Mouse (Mus musculus): ENCODE measurements around the gene Nrarp. TPM values are rescaled to one million over a fixed set of nuclear protein-coding genes. Genes with fewer than 3 reads are reported as not detected.

The Nrarp gene
- polyA plus RNA-seq, 1 experiment from 2014 or later = 1.3 TPM

GRCm38 (mm10) chr2:25196172-25196954 lies 15.8 kb downstream of the Nrarp start, which contains the start of gene Tor4a:
Tor4a (minus strand) TSS chr2:25196886.
- peaks cover 12% of the 10 kb centered on the region for H3K36me3 ChIP-seq (ENCODE audit: control insufficient read depth, insufficient read depth)
- peak within 1 kb of the TSS; percentile 71 for H3K4me2 ChIP-seq (ENCODE audit: low read depth, low read length)
- 2% methylated on average over 8 of the region's 8 CpGs for WGBS (ENCODE audit: insufficient replicate concordance)
- H3K4me3 ChIP-seq (ENCODE audit: low read depth, low read length) = peak within 1 kb of the TSS; percentile 54
- ATAC-seq (ENCODE audit: low read depth) = peak; percentile 54
- H3K27ac ChIP-seq (ENCODE audit: low read length) = peak within 1 kb of the TSS; percentile 79
- peaks cover 40% of the 10 kb centered on the region for H3K4me1 ChIP-seq (ENCODE audit: control insufficient read depth, low read depth, low read length)
- H3K27me3 ChIP-seq (ENCODE audit: control insufficient read depth, insufficient read depth, low read depth, low read length) = no peaks in the 10 kb centered on the region
- H3K9me3 ChIP-seq (replicated peaks; ENCODE audit: control insufficient read depth, low read length) = no peaks in the 10 kb centered on the region
- peak within 1 kb of the TSS; percentile 61 for H3K9ac ChIP-seq (ENCODE audit: low read depth, low read length)

- no peak for ATAC-seq (ENCODE audit: low read depth)
- 15% methylated on average over 2 of the region's 2 CpGs for WGBS (ENCODE audit: insufficient replicate concordance)
- Histone ChIP-seq H3K4me2 (ENCODE audit: low read depth, low read length) (peak overlapping the region; percentile 71; the same call in 1 of the 2 replicates), H3K4me3 (ENCODE audit: low read depth, low read length) (peak overlapping the region; percentile 54; the same call in 1 of the 2 replicates), H3K9me3 (replicated peaks; ENCODE audit: control insufficient read depth, low read length) (no peaks in the 10 kb centered on the region), H3K9ac (ENCODE audit: low read depth, low read length) (no peak overlapping the region; the same call in 1 of the 2 replicates), H3K36me3 (ENCODE audit: control insufficient read depth, insufficient read depth) (peaks cover 13% of the 10 kb centered on the region), H3K4me1 (ENCODE audit: control insufficient read depth, low read depth, low read length) (peaks cover 40% of the 10 kb centered on the region), H3K27ac (ENCODE audit: low read length) (peak overlapping the region; percentile 79), H3K27me3 (ENCODE audit: control insufficient read depth, insufficient read depth, low read depth, low read length) (no peaks in the 10 kb centered on the region)
Measured at GRCm38 (mm10) chr2:25197191-25197590, 16.6 kb downstream of the Nrarp start.

GRCm38 (mm10) chr2:25197946-25198345 lies 17.4 kb downstream of the Nrarp start:
- no peaks in the 10 kb centered on the region for H3K9me3 ChIP-seq (replicated peaks; ENCODE audit: control insufficient read depth, low read length)
- ATAC-seq (ENCODE audit: low read depth) = no peak
- no peak overlapping the region for H3K4me2 ChIP-seq (ENCODE audit: low read depth, low read length)
- H3K9ac ChIP-seq (ENCODE audit: low read depth, low read length) = no peak overlapping the region
- H3K4me3 ChIP-seq (ENCODE audit: low read depth, low read length) = no peak overlapping the region
- H3K27me3 ChIP-seq (ENCODE audit: control insufficient read depth, insufficient read depth, low read depth, low read length) = no peaks in the 10 kb centered on the region
- peaks cover 39% of the 10 kb centered on the region for H3K4me1 ChIP-seq (ENCODE audit: control insufficient read depth, low read depth, low read length)
- H3K36me3 ChIP-seq (ENCODE audit: control insufficient read depth, insufficient read depth) = peaks cover 20% of the 10 kb centered on the region
- no peak overlapping the region for H3K27ac ChIP-seq (ENCODE audit: low read length)

GRCm38 (mm10) chr2:25200631-25201030 lies 20.1 kb downstream of the Nrarp start:
- Histone ChIP-seq H3K36me3 (ENCODE audit: control insufficient read depth, insufficient read depth) (peaks cover 40% of the 10 kb centered on the region), H3K9me3 (replicated peaks; ENCODE audit: control insufficient read depth, low read length) (no peaks in the 10 kb centered on the region), H3K9ac (ENCODE audit: low read depth, low read length) (no peak overlapping the region), H3K4me2 (ENCODE audit: low read depth, low read length) (no peak overlapping the region), H3K27ac (ENCODE audit: low read length) (no peak overlapping the region), H3K27me3 (ENCODE audit: control insufficient read depth, insufficient read depth, low read depth, low read length) (no peaks in the 10 kb centered on the region), H3K4me1 (ENCODE audit: control insufficient read depth, low read depth, low read length) (peaks cover 15% of the 10 kb centered on the region), H3K4me3 (ENCODE audit: low read depth, low read length) (no peak overlapping the region)
- ATAC-seq (ENCODE audit: low read depth) = no peak
- WGBS (ENCODE audit: insufficient replicate concordance) = 73% methylated on average over 2 of the region's 2 CpGs

- 62% methylated on average over 4 of the region's 4 CpGs for WGBS (ENCODE audit: insufficient replicate concordance)
- no peaks in the 10 kb centered on the region for H3K4me1 ChIP-seq (ENCODE audit: control insufficient read depth, low read depth, low read length)
- H3K36me3 ChIP-seq (ENCODE audit: control insufficient read depth, insufficient read depth) = peaks cover 47% of the 10 kb centered on the region
- H3K4me3 ChIP-seq (ENCODE audit: low read depth, low read length) = no peak overlapping the region
- H3K9ac ChIP-seq (ENCODE audit: low read depth, low read length) = no peak overlapping the region
- peak; percentile 48; the same call in 1 of the 2 replicates for ATAC-seq (ENCODE audit: low read depth)
- no peaks in the 10 kb centered on the region for H3K9me3 ChIP-seq (replicated peaks; ENCODE audit: control insufficient read depth, low read length)
- no peak overlapping the region for H3K27ac ChIP-seq (ENCODE audit: low read length)
- H3K27me3 ChIP-seq (ENCODE audit: control insufficient read depth, insufficient read depth, low read depth, low read length) = no peaks in the 10 kb centered on the region
- H3K4me2 ChIP-seq (ENCODE audit: low read depth, low read length) = no peak overlapping the region
Measured at GRCm38 (mm10) chr2:25203631-25204214, 23.2 kb downstream of the Nrarp start.

- H3K9me3 ChIP-seq (replicated peaks; ENCODE audit: control insufficient read depth, low read length) = no peaks in the 10 kb centered on the region
- H3K36me3 ChIP-seq (ENCODE audit: control insufficient read depth, insufficient read depth) = peaks cover 32% of the 10 kb centered on the region
- no peak overlapping the region for H3K9ac ChIP-seq (ENCODE audit: low read depth, low read length)
- no peak overlapping the region for H3K4me2 ChIP-seq (ENCODE audit: low read depth, low read length)
- H3K27ac ChIP-seq (ENCODE audit: low read length) = no peak overlapping the region
- H3K4me3 ChIP-seq (ENCODE audit: low read depth, low read length) = no peak overlapping the region
- WGBS (ENCODE audit: insufficient replicate concordance) = 73% methylated on average over 1 of the region's 1 CpGs
- no peaks in the 10 kb centered on the region for H3K27me3 ChIP-seq (ENCODE audit: control insufficient read depth, insufficient read depth, low read depth, low read length)
- H3K4me1 ChIP-seq (ENCODE audit: control insufficient read depth, low read depth, low read length) = peaks cover 18% of the 10 kb centered on the region
- no peak for ATAC-seq (ENCODE audit: low read depth)
Measured at GRCm38 (mm10) chr2:25207593-25207992, 27.0 kb downstream of the Nrarp start.

GRCm38 (mm10) chr2:25210686-25211085 lies 30.1 kb downstream of the Nrarp start:
- Histone ChIP-seq H3K9me3 (replicated peaks; ENCODE audit: control insufficient read depth, low read length) (no peaks in the 10 kb centered on the region), H3K27me3 (ENCODE audit: control insufficient read depth, insufficient read depth, low read depth, low read length) (no peaks in the 10 kb centered on the region), H3K4me3 (ENCODE audit: low read depth, low read length) (peak overlapping the region; percentile 83), H3K36me3 (ENCODE audit: control insufficient read depth, insufficient read depth) (peaks cover 9% of the 10 kb centered on the region), H3K4me1 (ENCODE audit: control insufficient read depth, low read depth, low read length) (peaks cover 18% of the 10 kb centered on the region), H3K27ac (ENCODE audit: low read length) (peak overlapping the region; percentile 82), H3K9ac (ENCODE audit: low read depth, low read length) (peak overlapping the region; percentile 94), H3K4me2 (ENCODE audit: low read depth, low read length) (peak overlapping the region; percentile 88)
- peak; percentile 17 for ATAC-seq (ENCODE audit: low read depth)
- 0% methylated on average over 24 of the region's 24 CpGs for WGBS (ENCODE audit: insufficient replicate concordance)

- ATAC-seq (ENCODE audit: low read depth) = peak; percentile 94
- peak within 1 kb of the TSS; percentile 82 for H3K27ac ChIP-seq (ENCODE audit: low read length)
- peak within 1 kb of the TSS; percentile 83 for H3K4me3 ChIP-seq (ENCODE audit: low read depth, low read length)
- peaks cover 18% of the 10 kb centered on the region for H3K4me1 ChIP-seq (ENCODE audit: control insufficient read depth, low read depth, low read length)
- peak within 1 kb of the TSS; percentile 94 for H3K9ac ChIP-seq (ENCODE audit: low read depth, low read length)
- peak within 1 kb of the TSS; percentile 88 for H3K4me2 ChIP-seq (ENCODE audit: low read depth, low read length)
- H3K27me3 ChIP-seq (ENCODE audit: control insufficient read depth, insufficient read depth, low read depth, low read length) = no peaks in the 10 kb centered on the region
- no peaks in the 10 kb centered on the region for H3K9me3 ChIP-seq (replicated peaks; ENCODE audit: control insufficient read depth, low read length)
- WGBS (ENCODE audit: insufficient replicate concordance) = under 1% methylated on average over 44 of the region's 44 CpGs
- peaks cover 5% of the 10 kb centered on the region; the same call in 1 of the 2 replicates for H3K36me3 ChIP-seq (ENCODE audit: control insufficient read depth, insufficient read depth)
Measured at GRCm38 (mm10) chr2:25211121-25211670, 30.6 kb downstream of the Nrarp start, which contains the start of gene Nelfb. Nelfb (minus strand) TSS chr2:25211489.
